Mouse (Mus musculus) liver, postnatal 0 days (tissue): Measurements from ENCODE around the gene Igf2. TPM values are rescaled to one million over a fixed set of nuclear protein-coding genes. Genes with fewer than 3 reads are reported as not detected.
A peak's percentile ranks its signal among the peaks of the same experiment; 100 is the strongest.

ENCODE experiments used
- ATAC-seq: fragments of 200-750 bp; cut with Nextera tagmentation; 2 replicates; pipeline ENCODE4 v1.8.0; 2017; ENCODE audit warnings: mild to moderate bottlenecking, moderate library complexity
- DNase-seq: peaks from one replicate; pipeline ENCODE4 v3.0.0-alpha.2; 2016
- H3K27ac ChIP-seq: fragments of 300-500 bp; sonication (generic); 2 replicates; pipeline ENCODE4 v1.5.1; 2014; ENCODE audit warnings: antibody characterized with exemption, moderate library complexity, mild to moderate bottlenecking, low read depth
- H3K27me3 ChIP-seq: fragments of 300-500 bp; sonication (generic); 2 replicates; pipeline ENCODE4 v1.6.1; 2014; ENCODE audit warnings: low read length, control low read depth, mixed read lengths; ENCODE audit not compliant: insufficient read depth
- H3K36me3 ChIP-seq: fragments of 300-500 bp; sonication (generic); replicated peaks from 2 replicates; pipeline ENCODE4 v1.6.1; 2014; ENCODE audit warnings: mild to moderate bottlenecking, control low read depth, low read length, moderate library complexity, mixed read lengths; ENCODE audit not compliant: insufficient read depth
- H3K4me1 ChIP-seq: fragments of 300-500 bp; sonication (generic); 2 replicates; pipeline ENCODE4 v1.6.1; 2014; ENCODE audit warnings: antibody characterized with exemption, mild to moderate bottlenecking, control low read depth; ENCODE audit not compliant: insufficient read depth
- H3K4me2 ChIP-seq: fragments of 300-500 bp; sonication (generic); 2 replicates; pipeline ENCODE4 v1.6.1; 2014; ENCODE audit warnings: low read depth, mild to moderate bottlenecking, low read length, moderate library complexity, mixed read lengths
- H3K4me3 ChIP-seq: fragments of 300-500 bp; sonication (generic); 2 replicates; pipeline ENCODE4 v1.5.1; 2014; ENCODE audit warnings: low read depth, low read length
- H3K9ac ChIP-seq: fragments of 300-500 bp; sonication (generic); replicated peaks from 2 replicates; pipeline ENCODE4 v1.6.1; 2014; ENCODE audit warnings: mild to moderate bottlenecking, moderate library complexity
- H3K9me3 ChIP-seq: fragments of 300-500 bp; sonication (generic); 2 replicates; pipeline ENCODE4 v1.6.1; 2016; ENCODE audit warnings: mild to moderate bottlenecking, control low read depth, low read length, mixed read lengths
- CTCF ChIP-seq: sonication (generic); IDR thresholded peaks from 2 replicates; pipeline ENCODE4 v1.5.1; 2016; ENCODE audit warnings: antibody characterized with exemption, low read depth
- EP300 ChIP-seq: IDR thresholded peaks from 2 replicates; pipeline ENCODE4 v1.6.1; 2016; ENCODE audit warnings: antibody characterized with exemption, low read depth, mild to moderate bottlenecking
- WGBS: fragments of 180-500 bp; shearing (Covaris S2); extraction: QIAGEN DNeasy Blood & Tissue Kit; methylation state at CpG from one replicate; pipeline ENCODE4 v1.1.7; 2014; ENCODE audit not compliant: insufficient replicate concordance; 5-methylcytosine and 5-hydroxymethylcytosine counted together
- polyA plus RNA-seq: library from polyadenylated mRNA; unstranded; fragments of >200 nt; fragmentation: Nextera tagmentation; extraction: Ambion mirVana; gene quantifications from 2 replicates; pipeline ENCODE4 v1.2.1, GENCODE M21; 2015

Igf2 gene
- polyA plus RNA-seq, 1 experiment from 2014 or later, result 1,664 TPM

GRCm38 (mm10) chr7:142657821-142658614, 8.6 kb downstream of the Igf2 start:
- Histone ChIP-seq H3K9me3 (no peaks in the 10 kb centered on the region), H3K27ac (peak overlapping the region; percentile 83), H3K4me1 (no peaks in the 10 kb centered on the region; the same call in 1 of the 2 replicates), H3K9ac (peak overlapping the region; percentile 58), H3K36me3 (peaks cover 3% of the 10 kb centered on the region; the same call in 1 of the 2 replicates), H3K4me3 (peak overlapping the region; percentile 52), H3K27me3 (peaks cover 86% of the 10 kb centered on the region), H3K4me2 (peak overlapping the region; percentile 62)
- ATAC-seq (no peak), DNase-seq (no peak)
- TF ChIP-seq CTCF, result no peak
- no peak for TF ChIP-seq EP300
- 4% methylated on average over 33 of the region's 34 CpGs for whole genome bisulfite sequencing

- H3K27me3 ChIP-seq, result peaks cover 80% of the 10 kb centered on the region
- WGBS, result 23% methylated on average over 6 of the region's 9 CpGs
- peak overlapping the region; percentile 65 for H3K4me2 ChIP-seq
- H3K36me3 ChIP-seq, result peaks cover 3% of the 10 kb centered on the region; the same call in 1 of the 2 replicates
- H3K9ac ChIP-seq, result peak overlapping the region; percentile 65
- TF ChIP-seq EP300, result no peak
- TF ChIP-seq CTCF, result no peak
- H3K9me3 ChIP-seq, result no peaks in the 10 kb centered on the region
- peak overlapping the region; percentile 55 for H3K27ac ChIP-seq
- ATAC-seq, result peak; percentile 34
- DNase-seq, result peak; percentile 56
- peak overlapping the region; percentile 52 for H3K4me3 ChIP-seq
- H3K4me1 ChIP-seq, result no peaks in the 10 kb centered on the region; the same call in 1 of the 2 replicates
Observed at GRCm38 (mm10) chr7:142657341-142657791, 9.2 kb downstream of the Igf2 start.

GRCm38 (mm10) chr7:142656055-142656454, 10.6 kb downstream of the Igf2 start:
- Histone ChIP-seq H3K36me3 (peaks cover 3% of the 10 kb centered on the region; the same call in 1 of the 2 replicates), H3K9ac (0 out of 2 replicates have a peak overlapping the region, but pooled peaks have one; percentile 65), H3K4me2 (peak overlapping the region; percentile 65), H3K4me3 (peak overlapping the region; percentile 45), H3K4me1 (no peaks in the 10 kb centered on the region; the same call in 1 of the 2 replicates), H3K27ac (peak overlapping the region; percentile 22; the same call in 1 of the 2 replicates), H3K9me3 (no peaks in the 10 kb centered on the region), H3K27me3 (peaks cover 69% of the 10 kb centered on the region)
- DNase-seq (peak; percentile 71), ATAC-seq (peak; percentile 66)
- TF ChIP-seq EP300 (no peak), CTCF (no peak)
- WGBS, result 38% methylated on average over 4 of the region's 4 CpGs

- peak overlapping the region; percentile 2; the same call in 1 of the 2 replicates for H3K27ac ChIP-seq
- WGBS, result 22% methylated on average over 11 of the region's 11 CpGs
- TF ChIP-seq EP300 (no peak), CTCF (no peak)
- peaks cover 65% of the 10 kb centered on the region for H3K27me3 ChIP-seq
- DNase-seq, result no peak
- peak overlapping the region; percentile 25 for H3K4me3 ChIP-seq
- no peak for ATAC-seq
- no peaks in the 10 kb centered on the region; the same call in 1 of the 2 replicates for H3K4me1 ChIP-seq
- no peak overlapping the region; the same call in 1 of the 2 replicates for H3K9ac ChIP-seq
- peaks cover 3% of the 10 kb centered on the region; the same call in 1 of the 2 replicates for H3K36me3 ChIP-seq
- H3K4me2 ChIP-seq, result peak overlapping the region; percentile 65
- H3K9me3 ChIP-seq, result no peaks in the 10 kb centered on the region
Observed at GRCm38 (mm10) chr7:142655633-142656032, 11.0 kb downstream of the Igf2 start.

GRCm38 (mm10) chr7:142653726-142654125, 12.9 kb downstream of the Igf2 start:
- Histone ChIP-seq H3K4me1 (no peaks in the 10 kb centered on the region; the same call in 1 of the 2 replicates), H3K4me2 (no peak overlapping the region), H3K4me3 (no peak overlapping the region), H3K36me3 (peaks cover 3% of the 10 kb centered on the region; the same call in 1 of the 2 replicates), H3K27me3 (peaks cover 46% of the 10 kb centered on the region), H3K9ac (no peak overlapping the region), H3K9me3 (no peaks in the 10 kb centered on the region), H3K27ac (no peak overlapping the region; the same call in 1 of the 2 replicates)
- ATAC-seq (no peak), DNase-seq (no peak)
- TF ChIP-seq CTCF (no peak), EP300 (no peak)
- WGBS, result 31% methylated on average over 18 of the region's 18 CpGs

- Histone ChIP-seq H3K9ac (no peak overlapping the region), H3K27ac (no peak overlapping the region), H3K4me1 (no peaks in the 10 kb centered on the region), H3K36me3 (no peaks in the 10 kb centered on the region), H3K27me3 (no peaks in the 10 kb centered on the region), H3K9me3 (no peaks in the 10 kb centered on the region), H3K4me3 (no peak overlapping the region), H3K4me2 (no peak overlapping the region)
- TF ChIP-seq CTCF (no peak), EP300 (no peak)
- ATAC-seq, result no peak
- DNase-seq, result no peak
- WGBS, result 51% methylated on average over 6 of the region's 6 CpGs
Observed at GRCm38 (mm10) chr7:142646676-142647075, 19.9 kb downstream of the Igf2 start.
